Mouse (Mus musculus): ENCODE measurements at regions not wholly inside any gene's neighbourhood (a gene's known extent, or its start where the extent isn't known, plus 50 kb on each side); places are given as distances from the start of the nearest gene placed in this dataset.

DNA sequence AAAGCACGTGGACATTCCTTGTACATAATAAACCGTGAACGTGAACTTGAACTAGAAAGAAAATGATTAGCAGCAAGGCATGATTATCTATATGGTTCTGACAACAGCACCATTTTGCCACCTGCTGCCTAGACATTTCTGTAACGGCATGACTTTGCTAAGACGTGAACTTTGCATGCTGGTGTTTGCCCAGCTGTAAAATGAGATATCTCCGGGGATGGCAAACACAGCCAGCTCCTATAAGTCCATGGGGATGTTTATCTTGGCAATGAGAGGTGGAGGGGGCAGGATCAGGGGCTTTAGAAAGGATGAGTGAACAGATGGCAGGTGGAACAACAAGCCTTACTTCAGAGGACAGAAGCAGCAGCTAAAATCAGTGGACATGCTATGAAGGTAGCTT, 522.9 kb upstream of the Castor2 start:
- no peak for DNase-seq (ENCODE audit: low spot score in 2 of 2)

DNA sequence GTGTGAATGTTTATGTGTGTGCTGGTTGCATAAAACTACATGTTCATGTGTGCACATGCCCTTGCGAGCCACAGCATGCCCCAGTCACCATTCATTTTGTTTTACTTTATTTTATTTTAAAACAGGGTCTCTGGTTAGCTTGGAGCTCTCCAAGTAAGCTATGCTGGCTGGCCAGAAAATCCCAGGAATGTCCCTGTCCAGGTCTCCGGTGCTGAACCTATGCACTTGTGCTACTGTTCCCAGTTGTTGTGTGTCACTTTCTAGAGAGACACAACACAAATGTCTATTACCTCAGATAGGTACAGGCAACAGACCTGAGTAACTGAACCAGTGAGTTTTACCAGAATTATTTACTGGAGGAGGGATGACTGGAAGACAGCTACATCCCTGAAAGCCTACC, 530.4 kb upstream of the Castor2 start:
- no peak for DNase-seq (ENCODE audit: low spot score in 2 of 2)

DNA sequence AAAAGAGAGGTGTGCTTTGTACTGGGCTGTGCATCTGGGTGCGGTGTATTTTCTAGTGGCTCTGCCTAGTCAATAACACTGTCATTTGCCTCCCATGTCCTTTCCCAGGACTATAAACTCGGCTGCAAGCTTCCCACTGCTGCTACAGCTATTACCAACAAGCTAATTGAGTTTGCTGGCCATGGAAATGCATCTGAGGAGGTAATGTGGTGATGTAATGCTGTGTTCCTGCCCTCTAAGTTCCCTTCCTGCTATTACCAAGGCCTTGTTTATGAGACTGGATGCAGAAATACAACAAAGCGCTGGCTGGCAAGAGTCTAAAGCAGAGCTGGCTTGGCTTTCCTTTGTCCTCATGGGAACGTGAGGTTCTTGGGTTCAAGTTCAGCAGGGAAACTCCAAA, 533.0 kb upstream of the Castor2 start:
- no peak for DNase-seq (ENCODE audit: low spot score in 2 of 2)

DNA sequence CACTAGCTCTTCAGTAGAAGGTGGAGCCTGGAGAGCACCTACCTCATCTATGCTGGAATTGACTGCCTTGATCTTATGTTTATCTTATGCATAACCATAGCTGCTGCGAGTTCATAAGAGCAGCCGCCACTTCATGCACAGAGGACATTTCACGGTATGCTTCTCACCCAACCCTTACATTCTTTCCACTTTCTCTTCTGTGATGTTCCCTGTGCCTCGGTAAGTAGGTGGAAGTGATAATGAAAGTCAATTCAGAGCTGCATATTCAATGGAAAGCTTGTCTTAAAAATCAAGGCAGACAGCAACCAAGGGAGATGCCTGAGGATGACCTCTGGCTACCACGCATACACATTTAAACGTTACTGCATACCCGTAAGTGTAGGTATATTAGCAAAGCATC, 548.9 kb upstream of the Castor2 start:
- no peak for DNase-seq (ENCODE audit: low spot score in 2 of 2)

DNA sequence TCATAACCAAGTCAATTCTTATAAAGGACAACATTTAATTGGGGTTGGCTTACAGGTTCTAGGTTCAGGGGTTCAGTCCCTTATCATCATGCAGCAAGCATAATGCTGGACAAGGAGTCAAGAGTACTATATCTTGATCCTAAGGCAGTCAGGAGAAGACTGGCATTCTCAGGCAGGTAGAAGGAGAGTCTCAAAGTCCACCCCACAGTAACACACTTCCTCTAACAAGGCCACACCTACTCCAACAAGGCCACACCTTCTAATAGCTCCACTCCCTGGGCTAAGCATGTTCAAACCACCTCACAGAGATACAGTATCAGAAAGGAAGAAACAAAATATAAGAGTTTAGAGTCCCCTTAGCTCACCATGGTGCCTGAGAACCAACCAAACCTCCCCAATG, 557.3 kb upstream of the Castor2 start:
- DNase-seq (ENCODE audit: low spot score in 2 of 2): no peak

DNA sequence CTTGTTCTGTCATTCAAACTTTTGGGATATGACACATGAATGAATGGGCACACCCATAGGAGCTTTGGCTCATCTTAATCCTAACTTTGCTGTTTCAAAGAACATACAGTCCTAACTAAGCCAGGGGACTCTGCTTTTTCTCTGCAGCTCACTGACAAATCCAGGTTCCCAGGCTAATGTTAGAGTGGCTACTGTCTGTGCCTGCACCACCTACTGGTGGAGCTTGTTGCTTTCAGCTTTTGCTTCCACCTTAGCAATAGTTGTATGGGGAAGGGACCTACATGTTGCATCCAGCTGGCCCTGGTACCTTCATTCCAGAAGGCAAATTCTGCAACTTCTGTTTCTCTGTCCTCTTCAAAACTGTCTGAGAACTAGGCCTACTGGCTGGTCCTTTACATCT, 566.8 kb upstream of the Castor2 start:
- DNase-seq (ENCODE audit: low spot score in 2 of 2): peak in 1 of 2 experiments; percentile 3

DNA sequence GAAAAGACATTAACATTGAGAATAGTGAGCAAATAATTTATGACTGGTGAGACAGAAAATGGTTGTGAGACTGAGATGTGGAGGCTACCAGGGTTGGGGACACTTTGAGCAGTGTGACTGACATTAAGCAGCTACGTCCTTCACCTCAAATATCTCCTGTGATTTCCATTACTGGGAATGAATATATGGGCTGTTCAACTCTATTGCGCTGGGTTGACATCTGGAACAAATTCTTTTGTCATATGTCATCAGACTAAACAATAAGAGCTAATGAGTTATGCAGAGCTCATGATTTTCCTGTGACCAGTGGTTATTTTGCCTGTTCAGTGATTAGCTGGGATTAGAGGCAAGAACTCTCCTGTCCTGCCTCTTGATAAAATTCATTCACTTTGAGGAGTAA, 593.9 kb upstream of the Castor2 start:
- no peak for DNase-seq (ENCODE audit: low spot score in 2 of 2)

DNA sequence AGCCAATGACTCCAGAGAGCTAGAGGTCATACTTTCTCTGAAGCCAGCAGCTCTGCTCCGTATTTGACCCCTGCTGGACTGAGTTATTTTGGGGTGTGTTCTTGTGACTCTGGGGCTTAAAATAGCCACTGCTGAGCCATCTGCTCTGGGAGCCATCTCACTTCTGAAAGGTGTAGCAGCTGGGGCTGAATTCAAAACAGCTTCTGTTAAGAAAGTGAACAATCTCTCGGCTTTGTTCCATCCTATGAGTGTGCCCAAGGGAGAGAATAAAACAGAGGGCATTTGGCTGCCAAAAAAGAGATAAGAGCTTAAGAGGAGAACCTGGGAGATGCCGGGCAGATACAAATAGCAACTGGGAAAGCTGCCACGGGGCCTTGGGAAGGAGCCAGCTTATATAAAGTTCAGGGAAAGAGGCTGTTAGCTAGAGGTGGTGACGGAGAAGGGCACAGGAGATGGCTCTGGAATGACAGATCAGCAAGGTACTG, 611.7 kb upstream of the Castor2 start:
- DNase-seq (ENCODE audit: low spot score in 2 of 2): peak; percentile 44 to 66

DNA sequence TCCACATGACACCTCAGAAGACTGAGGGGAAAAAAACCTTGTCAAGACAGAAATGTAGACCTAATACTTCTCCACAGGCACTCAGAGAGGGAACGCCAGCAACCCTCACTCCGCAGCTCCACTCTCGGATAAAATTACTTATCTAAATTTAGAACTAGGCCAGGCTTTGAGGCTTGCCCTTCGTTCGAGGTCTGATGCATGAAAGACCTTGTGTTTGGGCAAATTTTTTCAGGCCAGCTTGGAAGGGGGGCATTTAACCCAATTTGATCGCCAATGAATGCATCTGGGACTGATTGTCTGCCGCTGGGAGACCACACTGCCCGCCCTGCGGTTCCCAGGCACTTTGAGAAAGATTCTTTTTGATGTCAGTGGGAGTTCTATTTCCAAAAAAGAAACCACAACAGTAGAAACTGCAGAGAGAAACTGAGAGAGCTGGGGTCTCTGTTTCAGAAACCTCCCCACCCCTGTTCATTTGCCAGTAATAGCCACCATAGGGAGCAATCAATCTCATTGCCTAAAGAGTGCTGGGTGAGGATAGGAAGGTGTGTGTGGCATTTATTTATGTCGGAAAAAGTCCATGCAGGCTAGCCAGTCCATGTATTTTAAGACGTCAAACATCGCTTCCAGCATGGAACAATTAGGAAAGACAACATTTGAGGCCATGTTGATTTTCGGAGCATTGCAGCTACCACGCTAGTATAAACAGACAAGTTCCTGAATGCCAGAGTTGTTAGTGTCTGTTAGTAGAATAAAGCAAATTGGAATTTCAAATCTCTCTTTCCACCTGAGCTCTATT, 617.0 kb upstream of the Castor2 start:
- peak in 1 of 2 experiments; percentile 3 for DNase-seq (ENCODE audit: low spot score in 2 of 2)

DNA sequence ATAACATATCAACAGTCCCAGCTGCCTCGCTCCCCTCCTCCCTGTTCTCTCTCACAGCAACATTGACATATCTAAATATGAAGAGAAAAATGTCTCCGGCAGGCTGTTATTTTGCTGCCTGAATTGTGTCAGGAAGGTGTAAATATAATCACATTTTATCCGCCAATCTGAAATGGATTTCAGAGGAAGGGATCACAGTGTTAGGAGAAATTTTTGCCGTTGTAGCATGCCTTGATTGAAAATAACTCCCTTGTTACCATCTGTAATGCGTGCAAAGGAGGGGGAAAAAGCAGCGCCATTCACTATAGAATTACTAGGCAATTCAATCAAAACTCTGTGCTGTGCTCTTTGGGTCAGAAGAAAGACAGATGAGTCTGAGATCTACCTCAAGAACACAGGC, 620.3 kb upstream of the Castor2 start:
- DNase-seq (ENCODE audit: low spot score in 2 of 2): no peak

DNA sequence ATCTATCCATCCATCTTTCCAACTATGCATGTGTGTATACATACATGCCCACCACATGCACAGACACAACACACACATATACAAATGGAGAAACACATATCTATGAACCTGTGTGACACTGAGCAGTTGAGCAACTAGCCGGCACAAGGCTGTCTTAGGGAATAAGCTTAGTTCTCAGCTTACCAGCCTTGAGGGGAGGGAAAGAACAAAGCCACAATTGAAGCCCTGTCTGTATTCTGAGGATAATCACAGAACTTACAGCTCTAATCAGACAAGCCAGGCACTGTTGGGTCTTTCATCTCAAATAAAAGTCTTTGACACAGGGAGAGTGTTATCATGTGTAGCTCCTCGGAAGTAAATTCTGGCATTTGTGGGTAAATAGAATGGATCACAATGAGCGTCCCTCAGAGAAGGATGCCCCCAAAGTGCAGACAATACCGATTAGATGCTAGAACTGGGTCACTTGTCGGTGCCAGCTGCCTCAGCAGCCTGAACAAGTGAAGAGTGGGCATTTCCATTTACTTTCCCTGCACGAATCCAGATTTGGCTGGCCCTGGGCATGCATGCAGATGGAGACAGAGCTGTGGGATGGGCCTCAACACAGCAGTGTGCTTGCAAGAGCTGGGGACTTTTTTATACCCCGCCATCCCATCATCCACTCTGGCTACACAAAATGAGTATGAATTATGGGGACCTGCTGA, 646.0 kb upstream of the Castor2 start:
- no peak for DNase-seq (ENCODE audit: low spot score in 2 of 2)

DNA sequence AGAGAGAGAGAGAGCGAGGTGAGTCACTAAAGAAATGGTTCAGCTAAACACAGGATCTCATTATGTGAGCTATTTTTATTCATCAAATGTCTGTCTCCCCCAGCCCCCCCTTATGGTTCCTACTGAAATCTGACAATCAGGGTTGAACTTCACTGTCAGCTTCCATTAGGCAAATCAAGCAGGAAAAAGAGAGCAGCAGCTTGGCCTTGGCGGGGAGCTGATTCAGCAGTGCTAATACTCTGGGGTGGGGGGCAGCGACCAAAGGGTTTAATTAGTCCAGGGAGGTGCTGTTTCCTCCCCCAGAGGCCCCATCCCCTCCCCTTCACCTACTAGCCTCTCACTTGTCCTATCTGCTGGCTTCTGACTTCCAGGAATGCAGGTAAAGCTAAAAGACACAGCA, 649.6 kb upstream of the Castor2 start:
- DNase-seq (ENCODE audit: low spot score in 2 of 2): no peak

DNA sequence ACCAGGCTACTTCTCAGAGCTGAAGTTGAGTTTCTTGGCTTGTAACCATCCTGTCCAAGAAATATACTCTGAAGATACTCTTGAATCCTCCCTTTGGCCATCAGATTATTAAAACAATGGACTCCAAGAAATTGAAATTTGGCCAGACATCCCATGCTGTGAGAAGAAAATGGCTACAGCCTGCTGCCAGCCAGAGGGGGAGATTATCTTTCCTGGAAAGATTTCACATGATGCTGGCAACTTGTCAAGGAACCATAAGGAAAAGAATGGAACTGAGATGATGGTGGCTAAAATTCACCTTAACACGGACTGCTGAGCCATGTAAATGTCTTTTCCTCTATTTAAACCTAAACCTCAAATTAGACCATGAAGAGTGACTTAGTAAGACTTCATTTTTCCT, 698.7 kb upstream of the Castor2 start:
- no peak for DNase-seq (ENCODE audit: low spot score in 2 of 2)

DNA sequence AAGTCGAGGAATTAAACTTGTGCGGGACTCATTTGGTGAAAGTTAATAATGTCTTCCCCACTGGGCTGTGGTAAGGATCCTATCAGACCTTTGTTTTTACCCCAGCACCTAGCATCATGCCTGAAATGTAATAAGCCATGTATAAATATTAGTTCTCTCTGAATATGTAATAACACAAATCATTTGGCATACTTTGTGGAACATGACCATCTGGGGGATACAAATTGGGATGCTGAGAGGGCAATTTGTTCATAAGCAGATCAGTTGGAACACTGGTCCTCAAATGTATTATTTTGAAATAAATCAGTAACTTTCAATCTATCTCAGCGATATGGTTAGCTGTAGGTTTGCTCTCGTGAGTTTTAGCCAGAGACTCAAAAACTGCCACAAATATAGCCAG, 709.6 kb upstream of the Castor2 start:
- DNase-seq (ENCODE audit: low spot score in 2 of 2): no peak

DNA sequence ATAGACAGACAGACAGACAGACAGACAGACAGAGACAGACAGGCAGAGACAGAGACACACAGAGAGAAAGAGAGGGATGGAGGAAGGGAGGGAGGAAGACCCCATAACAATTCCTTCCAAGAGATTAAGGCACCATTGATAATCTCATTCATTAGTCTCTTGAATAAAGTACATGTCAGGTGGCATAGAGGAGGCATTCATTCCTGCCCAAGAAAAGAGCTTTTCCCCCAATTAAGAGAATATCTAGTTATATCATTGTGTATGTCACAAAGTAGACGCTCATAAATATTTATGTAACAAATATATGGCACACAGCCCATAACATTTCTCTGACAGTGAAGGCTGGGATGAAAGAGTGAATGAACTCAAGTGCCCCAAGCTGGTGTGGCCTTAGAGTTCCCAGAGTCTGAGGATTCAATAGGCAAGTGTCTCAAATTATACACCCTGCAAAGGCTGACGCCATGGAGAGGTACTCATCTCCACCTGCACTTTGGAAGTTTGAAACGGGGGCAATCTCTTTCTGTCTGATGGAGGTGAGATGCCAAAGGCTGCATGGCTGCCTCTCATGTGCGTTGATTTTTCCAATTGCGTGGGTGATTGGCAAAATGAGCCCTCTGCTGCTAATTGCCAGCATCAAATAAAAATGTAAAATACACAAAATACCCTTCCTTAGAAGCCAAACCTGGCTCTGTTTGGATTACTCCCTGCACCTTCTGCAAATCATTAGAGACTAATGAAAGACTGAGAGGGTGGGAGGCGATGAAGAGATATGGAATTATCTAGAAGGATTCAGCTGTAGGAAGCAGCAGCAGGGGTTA, 710.3 kb upstream of the Castor2 start:
- no peak for DNase-seq (ENCODE audit: low spot score in 2 of 2)

DNA sequence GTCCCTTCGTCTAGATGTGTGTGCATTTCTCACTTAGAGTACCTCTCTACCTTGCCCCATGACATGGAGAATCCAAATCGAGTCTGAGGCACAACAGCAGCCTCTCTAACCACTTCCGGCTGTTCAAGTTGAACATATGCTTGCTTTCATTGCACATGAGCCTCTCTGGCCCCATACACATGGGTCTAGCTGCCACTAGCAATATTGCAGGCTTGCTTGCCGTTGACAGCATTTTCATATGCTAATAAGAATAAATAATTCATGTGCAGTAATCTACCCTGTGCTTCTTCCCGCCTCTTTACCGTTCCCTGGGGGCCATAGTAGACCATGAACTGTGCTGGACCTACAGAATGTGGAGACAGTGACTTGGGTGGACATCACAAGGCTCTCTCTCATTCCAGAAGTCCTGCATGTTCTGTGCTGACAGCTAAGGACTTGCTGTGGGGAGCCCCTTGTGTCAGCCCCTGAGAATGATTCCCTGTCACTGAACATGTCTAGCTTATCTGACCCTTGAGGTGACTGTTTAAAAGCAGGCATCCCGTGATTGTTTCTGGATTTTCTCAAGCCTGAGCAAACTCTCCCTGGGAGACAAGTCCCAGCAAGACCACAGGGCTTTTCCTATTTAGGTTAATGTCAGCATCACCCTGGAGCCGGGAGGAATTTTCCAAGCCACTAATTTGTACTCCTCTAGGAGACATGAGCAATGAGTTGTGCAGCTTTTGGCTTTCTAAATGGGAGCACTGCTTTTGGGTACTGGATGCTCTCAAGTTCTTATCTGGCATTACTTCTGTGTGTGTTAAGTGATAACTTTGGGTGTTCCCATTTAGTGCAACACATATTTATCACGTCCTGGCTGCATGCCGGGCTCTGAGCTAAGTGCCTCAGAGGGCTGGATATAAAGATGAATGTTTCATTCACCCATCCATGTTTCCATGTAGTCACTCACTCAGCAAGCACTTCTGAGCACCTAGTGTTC, 713.8 kb upstream of the Castor2 start:
- DNase-seq (ENCODE audit: low spot score in 2 of 2): no peak

DNA sequence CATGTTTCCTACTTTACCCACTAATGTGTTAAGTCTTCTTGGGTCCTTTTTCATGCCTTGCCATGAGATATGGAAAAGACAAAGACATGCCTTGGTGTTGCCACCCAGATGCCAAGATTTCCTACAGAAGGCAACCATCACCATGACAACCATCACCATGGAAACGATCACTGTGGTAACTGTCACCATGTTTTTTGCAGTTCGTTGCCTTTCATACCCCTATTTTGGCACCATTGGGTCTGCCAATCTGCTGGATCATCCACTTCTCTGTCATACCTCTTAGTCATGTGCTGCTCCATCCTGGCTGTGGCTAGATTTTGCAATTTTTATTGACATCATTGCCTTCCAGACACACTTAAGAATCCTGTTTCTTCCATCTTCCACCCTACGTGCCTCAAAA, 733.7 kb upstream of the Castor2 start:
- DNase-seq (ENCODE audit: low spot score in 2 of 2): no peak

DNA sequence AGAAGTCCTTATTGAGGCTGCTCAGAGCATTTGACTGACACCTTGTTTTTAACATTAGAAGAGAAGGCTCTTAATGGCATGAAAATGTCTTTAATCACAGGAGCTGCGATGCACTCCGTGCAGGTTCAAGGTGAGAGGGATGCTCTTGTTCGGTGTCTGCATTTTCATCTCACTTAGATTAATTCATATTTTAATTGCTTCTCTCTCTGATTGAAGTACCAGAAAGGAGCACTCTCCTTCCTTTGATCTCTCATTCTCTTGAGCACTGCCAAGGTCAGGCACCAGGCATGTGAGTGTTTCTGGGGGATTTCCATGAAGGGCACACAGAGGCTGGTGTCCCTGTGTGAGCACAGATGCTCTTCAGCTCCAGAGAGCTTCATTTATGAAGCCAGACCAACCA, 752.0 kb upstream of the Castor2 start:
- DNase-seq (ENCODE audit: low spot score in 2 of 2): peak in 1 of 2 experiments; percentile 7

DNA sequence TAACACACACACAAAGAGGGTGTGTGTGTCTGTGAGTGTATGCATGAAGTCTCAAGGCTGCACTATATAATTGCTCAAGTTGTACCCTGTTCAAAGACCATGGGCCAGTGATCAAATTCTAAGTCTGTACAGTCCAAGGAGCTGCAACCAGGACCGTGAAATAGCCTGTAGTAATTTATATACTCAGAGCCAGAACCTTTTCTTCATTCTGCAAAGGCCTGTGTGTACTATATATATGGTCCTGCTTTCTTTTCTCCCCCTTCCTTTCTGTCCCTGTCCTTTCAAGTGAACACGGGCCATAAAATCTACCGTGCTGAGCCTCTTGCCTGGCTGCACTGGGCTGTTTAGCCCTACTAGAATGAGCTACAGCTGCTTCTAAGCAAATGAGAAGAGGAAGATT, 757.5 kb upstream of the Castor2 start:
- no peak for DNase-seq (ENCODE audit: low spot score in 2 of 2)

DNA sequence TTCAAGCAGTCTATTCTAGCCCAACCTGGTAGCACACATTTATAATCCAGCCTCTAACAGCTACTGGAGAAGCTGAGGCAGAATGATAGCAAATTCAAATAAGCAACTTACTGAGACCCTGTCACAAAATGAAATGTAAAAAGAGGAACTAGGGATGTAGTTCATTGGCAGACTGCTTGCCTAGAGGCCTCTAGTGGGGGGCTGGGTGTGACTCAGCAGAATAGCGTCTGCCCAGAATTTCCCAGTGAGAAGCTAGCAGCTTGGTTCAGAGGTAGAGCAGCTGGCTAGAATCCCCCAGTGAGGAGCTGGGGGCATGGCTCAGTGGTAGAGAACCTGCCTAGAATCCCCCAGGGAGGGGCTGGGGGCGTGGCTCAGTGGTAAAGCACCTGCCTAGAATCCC, 777.5 kb upstream of the Auts2 start:
- no peak for DNase-seq (ENCODE audit: low spot score in 2 of 2)

DNA sequence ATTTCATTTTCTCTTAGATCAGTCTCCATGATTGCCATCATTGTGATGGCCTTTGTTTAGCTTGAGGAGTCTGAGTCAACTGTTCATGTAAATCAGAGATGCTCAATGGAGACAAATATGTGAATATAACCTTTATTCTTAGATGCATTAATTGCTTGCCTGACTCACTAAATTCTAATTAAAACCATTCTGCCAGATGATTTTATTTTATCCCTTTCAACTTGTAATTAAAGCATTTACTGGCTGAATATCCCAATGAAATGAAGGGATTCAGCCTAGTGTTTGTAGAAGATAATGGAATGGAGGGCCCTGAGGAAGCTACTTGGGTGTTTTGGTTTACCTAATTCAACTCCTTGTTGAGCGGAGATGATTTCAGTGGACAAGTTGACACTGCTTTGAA, 777.1 kb upstream of the Auts2 start:
- DNase-seq (ENCODE audit: low spot score in 2 of 2): no peak
